Mouse (Mus musculus) embryonic facial prominence, embryonic 13.5 days (tissue): ENCODE measurements around the gene Dcakd. TPM values are rescaled to one million over a fixed set of nuclear protein-coding genes. Genes with fewer than 3 reads are reported as not detected.
"Not testable (repeated sequence)": the region's sequence is repeated elsewhere in the genome, so short reads cannot be mapped to it uniquely, and the experiment has no call there.

Source experiments
- ATAC-seq: fragments of 200-750 bp; cut with Nextera tagmentation; 2 replicates; pipeline ENCODE4 v1.8.0; 2017; ENCODE audit warnings: low read depth; ENCODE audit not compliant: insufficient number of reproducible peaks, insufficient read depth, low FRiP score, low TSS enrichment
- H3K27ac ChIP-seq: fragments of 300-500 bp; sonication (generic); 2 replicates; pipeline ENCODE4 v1.5.1; 2015; ENCODE audit warnings: moderate library complexity, mild to moderate bottlenecking, inconsistent platforms
- H3K27me3 ChIP-seq: fragments of 300-500 bp; sonication (generic); 2 replicates; pipeline ENCODE4 v1.6.1; 2015; ENCODE audit warnings: mild to moderate bottlenecking, inconsistent platforms
- H3K36me3 ChIP-seq: fragments of 300-500 bp; sonication (generic); 2 replicates; pipeline ENCODE4 v1.6.1; 2015; ENCODE audit warnings: mild to moderate bottlenecking, inconsistent platforms
- H3K4me1 ChIP-seq: fragments of 300-500 bp; sonication (generic); 2 replicates; pipeline ENCODE4 v1.6.1; 2015; ENCODE audit warnings: inconsistent platforms
- H3K4me2 ChIP-seq: fragments of 300-500 bp; sonication (generic); 2 replicates; pipeline ENCODE4 v1.6.1; 2015; ENCODE audit warnings: moderate library complexity, mild to moderate bottlenecking, inconsistent platforms
- H3K4me3 ChIP-seq: fragments of 300-500 bp; sonication (generic); 2 replicates; pipeline ENCODE4 v1.5.1; 2015; ENCODE audit warnings: mild to moderate bottlenecking, inconsistent platforms
- H3K9ac ChIP-seq: fragments of 300-500 bp; sonication (generic); 2 replicates; pipeline ENCODE4 v1.6.1; 2015; ENCODE audit warnings: mild to moderate bottlenecking, inconsistent platforms
- H3K9me3 ChIP-seq: fragments of 300-500 bp; sonication (generic); 2 replicates; pipeline ENCODE4 v1.6.1; 2016; ENCODE audit warnings: inconsistent platforms
- WGBS: fragments of 180-500 bp; shearing (Covaris S2); methylation state at CpG from one replicate; pipeline ENCODE4 v1.1.7; 2015; ENCODE audit warnings: mixed read lengths; 5-methylcytosine and 5-hydroxymethylcytosine counted together
- polyA plus RNA-seq: library from polyadenylated mRNA; unstranded; fragments of >200 nt; fragmentation: Nextera tagmentation; extraction: Ambion mirVana; gene quantifications from 2 replicates; pipeline ENCODE4 v1.2.1, GENCODE M21; 2015

Gene Dcakd
- polyA plus RNA-seq, 1 experiment from 2014 or later, result 189 TPM

DNA sequence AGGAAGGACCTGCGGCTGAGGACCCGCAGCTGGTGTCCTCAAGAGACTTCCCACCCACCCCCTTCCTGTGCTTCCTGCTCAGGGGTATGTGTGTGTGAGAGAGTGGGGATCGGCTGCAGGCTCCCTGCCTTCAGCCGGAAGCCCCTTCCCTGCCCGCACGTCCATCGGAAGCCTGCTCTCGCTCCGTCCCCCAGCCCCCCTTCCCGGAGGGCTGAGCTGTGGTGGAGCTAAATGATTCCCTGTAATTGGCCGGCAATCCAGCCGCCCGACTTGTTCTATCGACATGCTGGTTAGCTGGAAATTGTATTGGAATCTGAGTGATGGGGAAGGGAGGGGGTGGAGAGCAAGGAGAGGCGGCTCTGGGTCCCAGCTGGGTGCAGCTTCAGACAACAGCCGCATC, 36.5 kb downstream of the Dcakd start:
- Histone ChIP-seq H3K27ac (no peak overlapping the region), H3K9me3 (no peaks in the 10 kb centered on the region), H3K27me3 (peaks cover 49% of the 10 kb centered on the region), H3K4me2 (peak overlapping the region; percentile 57), H3K36me3 (peaks cover 33% of the 10 kb centered on the region), H3K9ac (peak overlapping the region; percentile 46), H3K4me3 (peak overlapping the region; percentile 28), H3K4me1 (peaks cover 23% of the 10 kb centered on the region)
- 0% methylated on average over 16 of the region's 16 CpGs for WGBS
- ATAC-seq, result no peak; the same call in 1 of the 2 replicates

DNA sequence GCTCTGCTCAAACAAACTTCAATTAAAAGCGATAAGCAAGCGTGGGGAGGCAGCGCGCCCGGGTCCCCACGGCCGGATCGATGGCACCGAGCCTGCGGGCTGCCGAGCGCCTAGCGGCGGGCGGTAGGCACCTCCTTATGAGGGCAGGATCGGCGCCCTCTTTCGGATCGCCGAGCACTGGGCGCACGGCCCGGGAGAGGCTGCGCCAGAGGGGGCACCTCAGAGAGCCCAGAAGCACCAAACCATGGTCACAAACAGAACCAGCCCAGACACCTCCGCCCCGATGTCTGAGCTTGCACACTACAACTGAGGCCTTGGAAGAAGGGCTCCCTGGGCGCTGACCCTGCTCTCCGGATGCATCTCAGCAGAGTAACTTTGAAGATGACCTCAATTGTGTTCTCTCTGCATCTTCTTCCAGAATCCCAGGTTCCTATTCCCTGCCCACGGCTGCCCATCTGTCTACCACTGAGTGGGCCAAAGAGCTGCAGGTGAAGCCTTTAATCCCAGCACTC, 37.9 kb downstream of the Dcakd start:
- H3K9me3 ChIP-seq, result no peaks in the 10 kb centered on the region
- H3K4me1 ChIP-seq, result peaks cover 23% of the 10 kb centered on the region
- H3K36me3 ChIP-seq, result peaks cover 19% of the 10 kb centered on the region
- peaks cover 49% of the 10 kb centered on the region for H3K27me3 ChIP-seq
- WGBS, result under 1% methylated on average over 29 of the region's 29 CpGs
- peak overlapping the region; percentile 44 for H3K4me3 ChIP-seq
- H3K27ac ChIP-seq, result no peak overlapping the region
- H3K9ac ChIP-seq, result peak overlapping the region; percentile 69
- ATAC-seq, result peak; percentile 30; the same call in 1 of the 2 replicates
- peak overlapping the region; percentile 80 for H3K4me2 ChIP-seq

DNA sequence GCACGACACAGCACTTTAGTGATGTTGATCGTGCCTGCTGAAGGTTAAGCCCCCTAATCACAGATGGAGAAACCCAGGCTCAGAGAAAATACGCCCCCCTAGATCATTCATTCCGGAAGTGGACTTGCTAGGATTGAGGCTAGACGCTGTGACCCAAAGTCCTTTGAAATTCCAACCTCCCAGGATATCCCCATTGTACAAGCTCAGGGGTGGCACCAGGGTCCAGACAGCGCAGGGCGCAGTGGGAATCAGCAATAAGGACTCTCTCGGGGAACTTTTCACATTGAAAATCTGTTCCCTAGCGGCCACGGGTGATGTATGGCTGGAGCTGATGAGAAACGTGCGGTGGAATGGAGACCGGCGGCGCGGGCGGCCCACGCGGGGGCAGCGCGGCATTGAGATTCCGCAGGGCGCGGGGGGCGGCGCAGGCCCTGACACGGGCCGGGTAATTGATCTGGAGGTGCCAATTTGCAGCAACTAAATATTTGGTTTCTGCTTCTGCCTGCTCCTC, 38.4 kb downstream of the Dcakd start:
- H3K36me3 ChIP-seq, result peaks cover 14% of the 10 kb centered on the region
- peaks cover 23% of the 10 kb centered on the region for H3K4me1 ChIP-seq
- ATAC-seq, result no peak
- peak overlapping the region; percentile 80 for H3K4me2 ChIP-seq
- no peak overlapping the region for H3K27ac ChIP-seq
- peaks cover 49% of the 10 kb centered on the region for H3K27me3 ChIP-seq
- WGBS, result 4% methylated on average over 28 of the region's 28 CpGs
- H3K9ac ChIP-seq, result peak overlapping the region; percentile 69
- peak overlapping the region; percentile 44 for H3K4me3 ChIP-seq
- no peaks in the 10 kb centered on the region for H3K9me3 ChIP-seq

DNA sequence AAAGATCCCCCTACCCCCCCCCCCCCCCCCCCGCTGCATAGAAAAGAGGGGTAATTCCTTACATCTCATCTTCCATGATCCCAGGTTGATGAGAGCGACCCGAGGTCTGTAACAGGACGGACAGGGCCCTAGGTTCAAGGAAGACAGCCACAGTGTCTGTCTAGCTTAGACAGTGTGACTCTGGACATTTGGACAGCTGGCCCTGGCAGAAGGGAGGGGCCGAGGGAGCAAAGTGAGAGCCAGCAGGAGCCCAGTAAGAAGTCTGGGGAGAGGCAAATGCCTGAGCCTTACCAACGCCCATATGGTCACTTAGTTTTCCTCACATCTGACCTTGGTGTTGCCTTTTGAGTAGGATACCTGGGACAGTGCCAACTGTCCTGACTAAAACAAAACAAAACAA, 43.0 kb downstream of the Dcakd start:
- 57% methylated on average over 6 of the region's 6 CpGs for WGBS
- Histone ChIP-seq H3K4me2 (no peak overlapping the region), H3K9me3 (no peaks in the 10 kb centered on the region), H3K4me1 (peaks cover 19% of the 10 kb centered on the region), H3K9ac (no peak overlapping the region), H3K36me3 (no peaks in the 10 kb centered on the region), H3K4me3 (no peak overlapping the region), H3K27ac (no peak overlapping the region), H3K27me3 (peaks cover 25% of the 10 kb centered on the region)
- no peak for ATAC-seq

DNA sequence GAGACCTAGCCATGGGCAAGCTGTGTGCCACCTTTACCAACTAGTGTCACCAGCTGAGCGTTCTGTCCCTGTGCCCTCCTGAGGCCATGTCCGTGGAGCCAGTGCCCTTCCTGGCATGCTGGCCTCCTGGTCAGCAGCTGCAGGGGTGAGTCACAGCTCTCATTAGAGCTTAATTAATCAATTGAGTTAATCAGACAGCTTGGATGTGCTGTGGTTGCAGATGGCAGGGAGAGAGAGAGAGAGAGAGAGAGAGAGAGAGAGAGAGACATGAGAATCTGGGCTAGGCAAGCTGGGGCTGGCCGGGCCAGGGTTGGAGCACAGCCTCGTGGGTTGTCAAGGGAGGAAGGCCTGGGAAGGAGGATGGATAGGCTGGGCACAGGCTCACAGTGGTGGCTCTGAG, 43.5 kb downstream of the Dcakd start:
- WGBS, result 61% methylated on average over 4 of the region's 4 CpGs
- Histone ChIP-seq H3K9me3 (no peaks in the 10 kb centered on the region), H3K4me2 (no peak overlapping the region), H3K36me3 (no peaks in the 10 kb centered on the region), H3K27me3 (peaks cover 20% of the 10 kb centered on the region), H3K9ac (no peak overlapping the region), H3K4me3 (no peak overlapping the region), H3K4me1 (peaks cover 15% of the 10 kb centered on the region; the same call in 1 of the 2 replicates), H3K27ac (no peak overlapping the region)
- ATAC-seq, result no peak

DNA sequence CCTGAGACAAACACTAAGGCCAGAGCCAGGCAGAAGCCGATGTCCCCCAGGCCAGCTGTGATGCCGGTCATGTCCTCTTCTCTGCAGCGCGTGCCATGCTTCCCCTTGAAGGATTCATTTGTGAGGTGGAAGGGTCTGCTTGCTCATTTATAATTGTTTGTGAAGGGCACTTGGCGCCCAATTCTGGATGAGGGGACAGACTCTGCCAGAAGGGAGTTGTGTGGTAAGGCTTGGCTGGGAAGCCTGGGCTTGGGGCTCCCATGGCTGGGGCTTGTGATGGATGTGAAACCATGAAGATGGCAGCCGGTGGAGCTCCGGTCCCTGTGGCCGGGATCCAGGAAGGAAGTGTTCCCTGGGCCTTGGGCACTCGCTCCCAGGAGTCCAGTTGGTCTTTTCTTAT, 44.0 kb downstream of the Dcakd start:
- H3K27ac ChIP-seq, result no peak overlapping the region
- 88% methylated on average over 9 of the region's 9 CpGs for WGBS
- ATAC-seq, result no peak
- H3K36me3 ChIP-seq, result no peaks in the 10 kb centered on the region
- H3K4me1 ChIP-seq, result peaks cover 11% of the 10 kb centered on the region; the same call in 1 of the 2 replicates
- H3K9ac ChIP-seq, result no peak overlapping the region
- no peak overlapping the region for H3K4me3 ChIP-seq
- peaks cover 14% of the 10 kb centered on the region for H3K27me3 ChIP-seq
- no peak overlapping the region for H3K4me2 ChIP-seq
- H3K9me3 ChIP-seq, result no peaks in the 10 kb centered on the region

DNA sequence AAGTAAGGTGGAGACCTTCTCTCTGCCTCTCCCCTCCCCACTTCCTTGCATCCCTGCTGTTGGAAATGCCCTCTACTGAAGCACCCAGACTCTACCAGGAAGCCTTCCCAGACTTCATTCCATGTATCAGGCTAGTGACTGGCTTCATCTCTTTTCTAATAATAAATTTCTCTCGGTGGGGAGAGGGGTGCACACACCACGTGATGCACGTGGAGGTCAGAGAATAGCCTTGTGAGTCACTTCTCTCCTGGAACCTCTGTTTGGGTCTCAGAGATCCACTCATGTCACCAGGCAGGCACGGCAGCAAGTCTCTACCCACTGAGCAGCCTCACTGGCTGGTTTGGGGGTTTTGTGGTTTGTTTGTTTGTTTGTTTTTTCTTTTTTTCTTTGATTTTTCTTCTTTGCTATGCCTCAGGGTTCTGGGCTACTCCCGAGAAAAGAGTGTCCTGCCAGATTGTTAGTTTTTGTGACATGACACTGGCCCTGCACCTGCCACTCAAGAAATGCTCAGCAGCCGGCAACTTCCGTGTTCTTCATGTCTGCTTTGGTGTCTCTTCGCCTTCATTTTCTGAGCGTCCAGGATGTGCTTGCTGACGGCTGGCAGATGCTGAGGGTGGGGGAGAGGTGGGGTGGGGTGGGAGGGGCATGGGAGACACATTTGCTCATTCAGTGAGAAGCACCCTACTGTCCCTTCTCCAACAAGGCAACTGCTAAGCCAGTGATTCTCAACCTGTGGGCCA, 46.8 kb downstream of the Dcakd start:
- Histone ChIP-seq H3K9ac (no peak overlapping the region), H3K27me3 (no peaks in the 10 kb centered on the region), H3K4me2 (no peak overlapping the region), H3K9me3 (no peaks in the 10 kb centered on the region), H3K27ac (no peak overlapping the region), H3K36me3 (no peaks in the 10 kb centered on the region), H3K4me1 (peaks cover 11% of the 10 kb centered on the region; the same call in 1 of the 2 replicates), H3K4me3 (no peak overlapping the region)
- no peak for ATAC-seq
- 63% methylated on average over 10 of the region's 10 CpGs for WGBS

DNA sequence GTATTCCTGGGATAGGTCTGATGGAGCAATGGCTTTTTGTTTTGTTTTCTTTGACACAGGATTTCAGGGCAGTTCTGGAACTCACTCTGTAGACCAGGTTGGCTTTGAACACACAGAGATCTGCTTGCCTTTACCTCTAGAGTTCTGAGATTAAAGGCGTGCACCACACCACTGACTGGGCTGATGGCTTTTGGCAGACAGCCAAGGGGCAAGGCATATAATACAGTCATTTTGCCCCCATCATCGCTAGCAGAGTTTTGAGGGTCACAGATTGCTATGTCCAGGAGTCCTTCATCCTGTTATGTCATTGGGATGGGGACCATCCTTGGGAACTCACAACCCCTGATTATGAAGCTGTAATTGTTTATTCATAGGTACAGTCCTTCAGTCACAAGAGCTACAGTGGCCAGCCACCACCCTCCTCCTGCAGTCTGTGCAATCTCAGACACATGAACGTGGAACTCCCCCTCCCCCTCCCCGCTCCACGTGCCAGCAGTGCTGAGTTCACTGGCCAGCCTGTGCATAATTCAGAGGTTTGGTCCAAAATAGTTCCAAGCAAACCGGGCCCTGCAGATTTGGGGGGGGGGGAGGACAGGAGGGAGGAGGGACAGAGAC, 50.0 kb downstream of the Dcakd start:
- Histone ChIP-seq H3K27me3 (no peaks in the 10 kb centered on the region), H3K4me1 (peaks cover 7% of the 10 kb centered on the region; the same call in 1 of the 2 replicates), H3K36me3 (no peaks in the 10 kb centered on the region), H3K9me3 (no peaks in the 10 kb centered on the region), H3K4me3 (no peak overlapping the region), H3K9ac (no peak overlapping the region), H3K27ac (no peak overlapping the region), H3K4me2 (no peak overlapping the region)
- no peak for ATAC-seq
- WGBS, result 50% methylated on average over 6 of the region's 6 CpGs

DNA sequence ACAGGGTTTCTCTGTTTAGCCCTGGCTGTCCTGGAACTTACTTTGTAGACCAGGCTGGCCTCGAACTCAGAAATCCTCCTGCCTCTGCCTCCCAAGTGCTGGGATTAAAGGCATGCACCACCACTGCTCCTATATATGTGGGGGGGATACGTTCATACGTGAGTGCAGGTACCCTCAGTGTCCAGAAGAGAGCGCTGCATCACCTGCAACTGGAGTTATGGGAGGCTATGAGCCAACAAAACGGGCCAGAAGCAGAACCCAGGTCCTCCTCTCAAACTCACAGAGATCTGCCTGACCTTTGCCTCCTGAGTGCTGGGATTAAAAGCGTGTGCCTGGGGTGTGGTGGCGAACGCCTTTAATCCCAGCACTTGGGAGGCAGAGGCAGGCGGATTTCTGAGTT, 52.2 kb downstream of the Dcakd start:
- H3K27me3 ChIP-seq, H3K4me2 ChIP-seq, H3K9me3 ChIP-seq, H3K36me3 ChIP-seq, ATAC-seq, H3K4me3 ChIP-seq, H3K27ac ChIP-seq, H3K9ac ChIP-seq: not testable (repeated sequence)
- peaks cover 12% of the 10 kb centered on the region for H3K4me1 ChIP-seq
- 87% methylated on average over 9 of the region's 9 CpGs for WGBS

DNA sequence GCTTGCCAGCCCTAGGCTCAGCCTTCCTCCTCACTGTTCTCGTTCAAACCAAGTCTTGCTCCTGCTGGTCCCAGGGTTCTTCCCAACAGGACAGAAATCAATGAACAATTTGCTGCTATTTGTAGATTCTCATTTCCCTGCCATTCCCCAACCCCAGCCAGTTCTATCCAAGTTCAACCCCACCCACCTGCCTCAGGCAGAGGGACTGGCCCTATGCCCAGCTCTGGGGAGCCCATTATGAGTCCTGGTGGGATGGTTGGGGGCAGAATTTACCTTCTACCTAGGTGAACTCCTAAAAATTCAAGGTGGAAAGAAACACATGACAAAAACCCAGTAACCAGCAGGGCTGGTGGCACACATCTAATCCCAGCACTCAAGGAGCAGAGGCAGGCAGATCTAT, 55.8 kb downstream of the Dcakd start:
- Histone ChIP-seq H3K27me3 (peaks cover 23% of the 10 kb centered on the region), H3K9me3 (no peaks in the 10 kb centered on the region), H3K27ac (no peak overlapping the region), H3K9ac (no peak overlapping the region), H3K36me3 (no peaks in the 10 kb centered on the region), H3K4me3 (no peak overlapping the region), H3K4me2 (no peak overlapping the region), H3K4me1 (peaks cover 12% of the 10 kb centered on the region)
- ATAC-seq, result no peak
- 67% methylated on average over 1 of the region's 1 CpGs for WGBS

DNA sequence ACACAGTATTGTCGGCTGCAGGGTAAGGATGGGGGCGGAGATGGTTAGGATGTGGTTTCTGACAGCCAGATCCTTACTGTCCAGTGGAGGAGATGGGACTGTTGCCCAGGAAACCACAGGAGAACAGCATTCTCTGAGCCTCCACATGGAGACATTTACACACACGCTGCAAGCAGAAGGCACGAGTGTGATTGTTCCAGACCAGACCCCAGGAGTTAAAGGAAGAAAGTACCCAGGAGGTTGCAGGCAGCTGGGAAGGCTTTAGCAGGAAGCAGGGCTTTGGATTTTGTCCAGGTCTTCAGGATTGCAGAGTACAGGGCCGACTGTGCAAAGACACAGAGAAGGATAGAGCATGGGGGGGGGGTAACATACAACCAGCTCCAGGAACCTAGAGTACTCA, 56.5 kb downstream of the Dcakd start:
- no peak for ATAC-seq
- H3K4me1 ChIP-seq, result peaks cover 12% of the 10 kb centered on the region
- no peaks in the 10 kb centered on the region for H3K9me3 ChIP-seq
- peaks cover 30% of the 10 kb centered on the region for H3K27me3 ChIP-seq
- no peaks in the 10 kb centered on the region for H3K36me3 ChIP-seq
- 31% methylated on average over 5 of the region's 5 CpGs for WGBS
- H3K27ac ChIP-seq, result peak overlapping the region; percentile 5; the same call in 1 of the 2 replicates
- no peak overlapping the region for H3K4me3 ChIP-seq
- H3K4me2 ChIP-seq, result no peak overlapping the region
- no peak overlapping the region for H3K9ac ChIP-seq
